Mouse (Mus musculus): ENCODE data around the gene Pdss2. TPM values are rescaled to one million over a fixed set of nuclear protein-coding genes. Genes with fewer than 3 reads are reported as not detected.

Pdss2 gene
- total RNA-seq, 1 experiment: 16.6 TPM

- Histone ChIP-seq H3K27ac (ENCODE audit: insufficient read depth, low read depth, low read length, poor library complexity, severe bottlenecking) (no peak overlapping the region), H3K9ac (ENCODE audit: insufficient read depth, low read depth, low read length, poor library complexity, severe bottlenecking) (no peak overlapping the region), H3K36me3 (ENCODE audit: control insufficient read depth, insufficient read depth, low read length, poor library complexity, severe bottlenecking) (no peaks in the 10 kb centered on the region), H3K9me3 (ENCODE audit: control insufficient read depth, insufficient read depth, low read depth, low read length) (no peaks in the 10 kb centered on the region), H3K4me1 (ENCODE audit: control insufficient read depth in 2 of 2, insufficient read depth in 2 of 2, low read length in 2 of 2, poor library complexity in 1 of 2) (no peaks in the 10 kb centered on the region), H3K4me3 (ENCODE audit: insufficient read depth in 1 of 2, low read depth in 1 of 2, low read length in 2 of 2, poor library complexity in 1 of 2, severe bottlenecking in 1 of 2) (no peak overlapping the region)
- no peak for DNase-seq (ENCODE audit: low read depth, low spot score)
- in situ Hi-C loops (cut with MboI; ENCODE audit: low sequenced_read_pairs in 2 of 2, unreplicated experiment in 2 of 2): no loop called here
- TF ChIP-seq HCFC1 (IDR thresholded peaks at IDR 0.05; ENCODE audit: borderline replicate concordance, insufficient read depth, low read length): no peak
- no peak for TF ChIP-seq ZC3H11A (IDR thresholded peaks at IDR 0.05; ENCODE audit: borderline replicate concordance, low read depth, low read length)
- TF ChIP-seq MAFK (IDR thresholded peaks at IDR 0.05; ENCODE audit: insufficient read depth, low read depth, low read length): no peak
- TF ChIP-seq CHD2 (IDR thresholded peaks at IDR 0.05; ENCODE audit: low read depth, low read length): no peak
- TF ChIP-seq ZNF384 (IDR thresholded peaks at IDR 0.05; ENCODE audit: low read depth, low read length): no peak
Observed at GRCm38 (mm10) chr10:43310781-43311392, 89.6 kb downstream of the Pdss2 start.

DNA sequence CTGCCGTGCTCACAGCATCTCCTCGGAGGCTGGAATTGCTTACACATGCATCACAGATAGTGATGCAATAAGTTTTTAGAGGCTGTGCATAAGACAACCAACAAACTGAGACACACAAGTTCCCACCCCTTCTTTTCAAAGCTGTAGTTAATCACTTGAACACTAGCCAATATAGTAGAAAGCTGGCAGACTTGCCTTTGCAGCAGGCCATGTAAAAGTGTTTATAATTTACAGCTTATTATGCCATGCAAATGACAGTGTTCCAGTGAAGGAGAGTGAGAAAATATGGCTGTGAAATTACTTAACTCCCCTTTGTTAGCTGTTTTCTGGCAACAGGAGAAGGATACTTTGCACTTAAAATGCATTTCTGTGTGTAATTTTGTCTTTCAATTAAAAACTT is 90.9 kb downstream of the Pdss2 start:
- TF ChIP-seq ZC3H11A (IDR thresholded peaks at IDR 0.05; ENCODE audit: borderline replicate concordance, low read depth, low read length) (no peak), CHD2 (IDR thresholded peaks at IDR 0.05; ENCODE audit: low read depth, low read length) (no peak), MAFK (IDR thresholded peaks at IDR 0.05; ENCODE audit: insufficient read depth, low read depth, low read length) (no peak), ZNF384 (IDR thresholded peaks at IDR 0.05; ENCODE audit: low read depth, low read length) (no peak), HCFC1 (IDR thresholded peaks at IDR 0.05; ENCODE audit: borderline replicate concordance, insufficient read depth, low read length) (no peak)
- no peak for DNase-seq (ENCODE audit: low read depth, low spot score)
- H3K4me3 ChIP-seq (ENCODE audit: insufficient read depth in 1 of 2, low read depth in 1 of 2, low read length in 2 of 2, poor library complexity in 1 of 2, severe bottlenecking in 1 of 2): no peak overlapping the region
- in situ Hi-C loops (cut with MboI; ENCODE audit: low sequenced_read_pairs in 2 of 2, unreplicated experiment in 2 of 2): no loop called here
- no peaks in the 10 kb centered on the region for H3K36me3 ChIP-seq (ENCODE audit: control insufficient read depth, insufficient read depth, low read length, poor library complexity, severe bottlenecking)
- no peaks in the 10 kb centered on the region for H3K9me3 ChIP-seq (ENCODE audit: control insufficient read depth, insufficient read depth, low read depth, low read length)
- H3K4me1 ChIP-seq (ENCODE audit: control insufficient read depth in 2 of 2, insufficient read depth in 2 of 2, low read length in 2 of 2, poor library complexity in 1 of 2): no peaks in the 10 kb centered on the region
- no peak overlapping the region for H3K27ac ChIP-seq (ENCODE audit: insufficient read depth, low read depth, low read length, poor library complexity, severe bottlenecking)
- H3K9ac ChIP-seq (ENCODE audit: insufficient read depth, low read depth, low read length, poor library complexity, severe bottlenecking): no peak overlapping the region

GRCm38 (mm10) chr10:43312658-43313417 is 91.6 kb downstream of the Pdss2 start:
- H3K9me3 ChIP-seq (ENCODE audit: control insufficient read depth, insufficient read depth, low read depth, low read length): no peaks in the 10 kb centered on the region
- no peaks in the 10 kb centered on the region for H3K36me3 ChIP-seq (ENCODE audit: control insufficient read depth, insufficient read depth, low read length, poor library complexity, severe bottlenecking)
- no peaks in the 10 kb centered on the region for H3K4me1 ChIP-seq (ENCODE audit: control insufficient read depth in 2 of 2, insufficient read depth in 2 of 2, low read length in 2 of 2, poor library complexity in 1 of 2)
- no peak for TF ChIP-seq HCFC1 (IDR thresholded peaks at IDR 0.05; ENCODE audit: borderline replicate concordance, insufficient read depth, low read length)
- no peak for TF ChIP-seq ZNF384 (IDR thresholded peaks at IDR 0.05; ENCODE audit: low read depth, low read length)
- TF ChIP-seq MAFK (IDR thresholded peaks at IDR 0.05; ENCODE audit: insufficient read depth, low read depth, low read length): no peak
- TF ChIP-seq ZC3H11A (IDR thresholded peaks at IDR 0.05; ENCODE audit: borderline replicate concordance, low read depth, low read length): no peak
- no peak for TF ChIP-seq CHD2 (IDR thresholded peaks at IDR 0.05; ENCODE audit: low read depth, low read length)
- DNase-seq (ENCODE audit: low read depth, low spot score): no peak
- H3K9ac ChIP-seq (ENCODE audit: insufficient read depth, low read depth, low read length, poor library complexity, severe bottlenecking): no peak overlapping the region
- no peak overlapping the region for H3K27ac ChIP-seq (ENCODE audit: insufficient read depth, low read depth, low read length, poor library complexity, severe bottlenecking)
- in situ Hi-C loops (cut with MboI; ENCODE audit: low sequenced_read_pairs in 2 of 2, unreplicated experiment in 2 of 2): no loop called here
- no peak overlapping the region for H3K4me3 ChIP-seq (ENCODE audit: insufficient read depth in 1 of 2, low read depth in 1 of 2, low read length in 2 of 2, poor library complexity in 1 of 2, severe bottlenecking in 1 of 2)

GRCm38 (mm10) chr10:43315228-43315627 is 93.9 kb downstream of the Pdss2 start:
- H3K9me3 ChIP-seq (ENCODE audit: control insufficient read depth, insufficient read depth, low read depth, low read length): no peaks in the 10 kb centered on the region
- H3K36me3 ChIP-seq (ENCODE audit: control insufficient read depth, insufficient read depth, low read length, poor library complexity, severe bottlenecking): no peaks in the 10 kb centered on the region
- no peaks in the 10 kb centered on the region for H3K4me1 ChIP-seq (ENCODE audit: control insufficient read depth in 2 of 2, insufficient read depth in 2 of 2, low read length in 2 of 2, poor library complexity in 1 of 2)
- no peak for TF ChIP-seq MAFK (IDR thresholded peaks at IDR 0.05; ENCODE audit: insufficient read depth, low read depth, low read length)
- TF ChIP-seq ZC3H11A (IDR thresholded peaks at IDR 0.05; ENCODE audit: borderline replicate concordance, low read depth, low read length): no peak
- TF ChIP-seq ZNF384 (IDR thresholded peaks at IDR 0.05; ENCODE audit: low read depth, low read length): no peak
- no peak for TF ChIP-seq CHD2 (IDR thresholded peaks at IDR 0.05; ENCODE audit: low read depth, low read length)
- TF ChIP-seq HCFC1 (IDR thresholded peaks at IDR 0.05; ENCODE audit: borderline replicate concordance, insufficient read depth, low read length): no peak
- no peak overlapping the region for H3K9ac ChIP-seq (ENCODE audit: insufficient read depth, low read depth, low read length, poor library complexity, severe bottlenecking)
- H3K27ac ChIP-seq (ENCODE audit: insufficient read depth, low read depth, low read length, poor library complexity, severe bottlenecking): no peak overlapping the region
- no peak for DNase-seq (ENCODE audit: low read depth, low spot score)
- in situ Hi-C loops (cut with MboI; ENCODE audit: low sequenced_read_pairs in 2 of 2, unreplicated experiment in 2 of 2): no loop called here
- no peak overlapping the region for H3K4me3 ChIP-seq (ENCODE audit: insufficient read depth in 1 of 2, low read depth in 1 of 2, low read length in 2 of 2, poor library complexity in 1 of 2, severe bottlenecking in 1 of 2)

Data from ES-E14 (cell line).